Mouse (Mus musculus) heart, postnatal 25 days (tissue): ENCODE data around the gene Fam166b. TPM values are rescaled to one million over a fixed set of nuclear protein-coding genes. Genes with fewer than 3 reads are reported as not detected.

Experiments
- DNase-seq: peaks from one replicate; pipeline ENCODE4 v3.0.0; 2022; ENCODE audit warnings: low spot score
- intact Hi-C: fragments of 180-260 bp; cut with DNase I; formaldehyde crosslinking; loops from one replicate; pipeline ENCODE4 v1.15.1; 2025
- total RNA-seq, 2 experiments: library from RNA; stranded (reverse); gene quantifications; 2 replicates each; pipeline ENCODE4 v1.2.3; 2021

The Fam166b gene
- total RNA-seq, 2 experiments from 2014 or later: not detected

GRCm38 (mm10) chr4:43384083-43384460 lies 44.9 kb downstream of the Fam166b start:
- intact Hi-C loops: loop anchor here (5.0 kb wide), 1 partner anchor 47 kb away; no protein-coding TSS in a partner anchor
- no peak for DNase-seq

- no peak for DNase-seq
- intact Hi-C loops: loop anchor here (2.0 to 5.0 kb wide), 2 partner anchors 23 to 46 kb away; no protein-coding TSS in a partner anchor
Observed at GRCm38 (mm10) chr4:43383246-43384082, 45.5 kb downstream of the Fam166b start.

DNA sequence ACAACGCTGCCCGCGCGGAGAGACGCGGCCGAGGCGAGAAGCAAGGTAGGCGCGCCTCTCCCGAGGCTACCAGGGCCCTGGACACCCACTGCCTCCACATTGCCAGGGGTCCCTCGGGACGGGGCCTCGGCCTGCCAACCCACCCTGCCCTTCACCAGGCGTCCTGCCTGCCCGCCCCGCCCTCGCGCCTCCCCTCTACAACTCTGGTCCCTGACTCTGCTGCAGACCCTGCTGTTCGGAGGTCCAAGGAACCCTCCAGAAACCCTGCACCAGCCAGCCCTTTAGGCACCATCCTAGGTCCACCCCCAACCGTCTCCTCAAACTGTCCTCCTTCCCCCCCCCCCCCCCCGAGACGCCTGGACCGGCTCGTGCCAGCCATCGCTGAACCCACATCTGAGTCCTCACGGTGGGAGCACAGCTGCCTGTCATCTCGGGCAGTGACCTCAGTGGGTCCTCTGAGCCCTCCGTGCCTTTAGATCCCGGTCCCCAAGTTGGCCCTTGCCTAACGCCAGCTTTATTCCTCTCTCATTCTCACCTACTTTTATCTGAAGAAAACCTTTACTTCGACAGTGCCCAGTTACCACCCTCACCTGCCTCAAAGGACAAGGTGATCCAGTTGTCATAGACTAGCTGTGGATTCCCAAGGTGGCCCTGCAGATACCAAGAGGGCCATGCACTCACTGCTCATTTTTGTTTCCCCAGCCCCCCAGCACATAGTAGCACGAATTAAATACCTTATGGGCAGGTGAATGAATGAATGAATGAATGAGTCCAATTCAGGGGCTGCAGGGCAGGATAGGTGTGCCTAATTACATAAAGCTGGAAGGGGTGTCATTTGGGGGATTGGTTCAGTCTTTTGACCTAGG lies 46.5 kb downstream of the Fam166b start:
- intact Hi-C loops: loop anchor here (1.0 to 5.0 kb wide), 3 partner anchors 24 to 45 kb away; no protein-coding TSS in a partner anchor
- no peak for DNase-seq

GRCm38 (mm10) chr4:43381408-43382154 lies 47.4 kb downstream of the Fam166b start, which contains the start of gene Rusc2:
TSS of gene Rusc2 (plus strand) at chr4:43381979.
- peak; percentile 90 for DNase-seq
- intact Hi-C loops: loop anchor here (1.0 to 5.0 kb wide), 4 partner anchors 25 to 115 kb away; partner anchors contain the start of gene Atp8b5

DNA sequence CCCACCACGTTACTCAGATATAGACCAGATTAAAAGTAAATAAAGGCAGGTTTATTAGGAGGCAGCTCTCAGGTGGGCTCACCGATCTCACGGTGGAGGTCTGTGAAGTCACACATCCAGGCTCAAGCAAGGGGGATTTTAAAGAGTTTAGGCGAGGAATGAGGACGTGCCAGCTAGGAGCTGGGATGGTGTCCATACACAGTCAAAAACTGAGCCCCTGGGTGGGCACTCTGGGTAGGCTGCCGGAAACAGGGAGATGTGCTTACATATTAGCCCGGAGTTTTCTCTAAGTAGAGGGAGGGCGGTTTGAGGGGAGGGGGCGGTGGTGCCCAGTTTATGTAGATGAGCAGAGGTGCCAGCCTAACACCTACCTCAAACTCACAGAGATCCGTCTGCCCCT lies 48.0 kb downstream of the Fam166b start:
- intact Hi-C loops: loop anchor here (2.0 to 5.0 kb wide), 2 partner anchors 44 to 114 kb away; partner anchors contain the start of gene Atp8b5
- DNase-seq: no peak

DNA sequence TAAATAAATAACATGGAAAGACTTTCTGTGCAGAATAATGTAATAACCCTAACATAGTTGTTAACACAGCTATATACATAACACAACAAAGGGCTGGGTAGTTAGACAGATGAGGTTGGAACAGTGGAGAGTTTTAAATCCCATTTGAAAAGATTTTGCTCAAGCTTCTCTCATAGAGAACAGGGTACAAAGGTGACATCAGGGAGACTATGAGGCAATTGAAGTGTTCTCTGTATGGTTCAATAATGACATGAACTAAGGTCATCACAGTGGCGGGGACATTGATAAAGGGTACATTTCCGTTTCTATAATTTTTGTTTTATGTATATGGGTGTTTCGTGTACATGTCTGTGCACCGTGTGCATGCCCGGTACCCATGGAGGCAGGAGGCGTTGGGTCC lies 49.3 kb downstream of the Fam166b start:
- intact Hi-C loops: no loop called here
- no peak for DNase-seq

Other genes with a start within 250 kb of the Fam166b start
- gene Atp8b5, start 162.0 kb downstream of the Fam166b start, total RNA-seq: under 1 TPM in 1 of 2 experiments, not detected in 1; 0.05 TPM
- gene Rusc2, start 47.2 kb downstream of the Fam166b start, total RNA-seq: 10 to 100 TPM; 35.3 to 49.1 TPM
- gene Tesk1, start 12.8 kb upstream of the Fam166b start, total RNA-seq: 10 to 100 TPM; 33.1 to 34.4 TPM
- gene Cd72, start 25.5 kb upstream of the Fam166b start, total RNA-seq: under 1 TPM; 0.81 to 0.87 TPM
- not detected for gene Sit1, start 54.6 kb upstream of the Fam166b start, total RNA-seq
- gene Ccdc107, start 63.8 kb upstream of the Fam166b start, total RNA-seq: 10 to 100 TPM; 26.6 to 31.8 TPM
- gene Arhgef39, start 70.6 kb upstream of the Fam166b start, total RNA-seq: under 1 TPM; 0.39 to 0.61 TPM
- gene Car9, start 77.8 kb upstream of the Fam166b start, total RNA-seq: under 1 TPM; 0.31 to 0.34 TPM
- gene Tpm2, start 94.6 kb upstream of the Fam166b start, total RNA-seq: 10 to 100 TPM; 25.2 to 40.7 TPM
- gene Creb3, start 133.2 kb upstream of the Fam166b start, total RNA-seq: 10 to 100 TPM; 45.8 to 48.3 TPM
- 100 to 1,000 TPM; 115 to 124 TPM for gene Tln1, start 133.6 kb upstream of the Fam166b start, total RNA-seq
- 10 to 100 TPM; 29.5 to 36.7 TPM for gene Rgp1, start 149.6 kb upstream of the Fam166b start, total RNA-seq
- gene Gba2, start 149.7 kb upstream of the Fam166b start, total RNA-seq: 10 to 100 TPM; 13.5 to 14.3 TPM
- under 1 TPM in 1 of 2 experiments, not detected in 1; 0.60 TPM for gene Msmp, start 155.4 kb upstream of the Fam166b start, total RNA-seq
- gene Npr2, start 202.8 kb upstream of the Fam166b start, total RNA-seq: 10 to 100 TPM; 35.9 to 42.4 TPM
- gene Spag8, start 224.5 kb upstream of the Fam166b start, total RNA-seq: under 1 TPM; 0.21 to 0.31 TPM
- 100 to 1,000 TPM; 138 to 147 TPM for gene Hint2, start 227.3 kb upstream of the Fam166b start, total RNA-seq
- 10 to 100 TPM; 15.8 to 16.9 TPM for gene Tmem8b, start 239.8 kb upstream of the Fam166b start, total RNA-seq
- gene Fam221b, start 240.0 kb upstream of the Fam166b start, total RNA-seq: under 1 TPM; 0.20 to 0.26 TPM